Mouse (Mus musculus) myocyte (in vitro differentiated cells): Measurements from ENCODE around the gene Vps50. TPM values are rescaled to one million over a fixed set of nuclear protein-coding genes. Genes with fewer than 3 reads are reported as not detected.

Experiments
- H3K27me3 ChIP-seq: one replicate; pipeline ENCODE4 v1.6.1; 2011; ENCODE audit not compliant: control insufficient read depth, insufficient read depth, insufficient read length
- H3K36me3 ChIP-seq: one replicate; pipeline ENCODE4 v1.6.1; 2011; ENCODE audit not compliant: control insufficient read depth, insufficient read depth
- H3K4me2 ChIP-seq: one replicate; pipeline ENCODE4 v1.6.1; 2011; ENCODE audit warnings: low read depth, control low read depth
- H3K4me3 ChIP-seq: one replicate; pipeline ENCODE4 v1.5.1; 2011; ENCODE audit warnings: mild to moderate bottlenecking, control low read depth, moderate library complexity
- H3K79me2 ChIP-seq: one replicate; pipeline ENCODE4 v1.6.1; 2011; ENCODE audit not compliant: control insufficient read depth, insufficient read depth
- H3ac ChIP-seq: one replicate; pipeline ENCODE4 v1.6.1; 2011; ENCODE audit not compliant: control insufficient read depth, insufficient read length
- CEBPB ChIP-seq: IDR thresholded peaks from 2 replicates; pipeline ENCODE4 v1.6.1; 2011; ENCODE audit warnings: mild to moderate bottlenecking, moderate library complexity; ENCODE audit not compliant: poor library complexity, insufficient read depth, severe bottlenecking
- E2F4 ChIP-seq: IDR thresholded peaks from one replicate; pipeline ENCODE4 v1.6.1; 2011; ENCODE audit warnings: mild to moderate bottlenecking, control low read depth, moderate library complexity; ENCODE audit not compliant: insufficient read depth
- MAX ChIP-seq: IDR thresholded peaks from one replicate; pipeline ENCODE4 v1.6.1; 2011; ENCODE audit warnings: low read depth, mild to moderate bottlenecking, control low read depth
- MYOD1 ChIP-seq, 3 experiments: IDR thresholded peaks; one replicate each; pipeline ENCODE4 v1.6.1; 2011; ENCODE audit warnings: control low read depth in 2 of 3, low read depth in 2 of 3, mild to moderate bottlenecking in 2 of 3, moderate library complexity in 1 of 3; ENCODE audit not compliant: insufficient read length in 2 of 3, control insufficient read depth in 1 of 3
- MYOG ChIP-seq, 3 experiments: IDR thresholded peaks; one replicate each; pipeline ENCODE4 v1.6.1; 2011; ENCODE audit warnings: control low read depth in 2 of 3, low read depth in 2 of 3, mild to moderate bottlenecking in 2 of 3; ENCODE audit not compliant: insufficient read length in 2 of 3, control insufficient read depth in 1 of 3, insufficient read depth in 1 of 3
- POLR2A ChIP-seq: IDR thresholded peaks from one replicate; pipeline ENCODE4 v1.6.1; 2011; ENCODE audit warnings: low read depth, mild to moderate bottlenecking, control low read depth, moderate library complexity; ENCODE audit not compliant: insufficient read length
- POLR2AphosphoS2 ChIP-seq: IDR thresholded peaks from one replicate; pipeline ENCODE4 v1.6.1; 2011; ENCODE audit warnings: low read depth, control low read depth; ENCODE audit not compliant: insufficient read length
- REST ChIP-seq: IDR thresholded peaks from one replicate; pipeline ENCODE4 v1.6.1; 2011; ENCODE audit warnings: mild to moderate bottlenecking, control low read depth, moderate library complexity; ENCODE audit not compliant: insufficient read depth, insufficient read length
- SRF ChIP-seq: IDR thresholded peaks from one replicate; pipeline ENCODE4 v1.6.1; 2011; ENCODE audit warnings: low read depth; ENCODE audit not compliant: control insufficient read depth, insufficient read length
- TCF12 ChIP-seq: IDR thresholded peaks from one replicate; pipeline ENCODE4 v1.6.1; 2011; ENCODE audit warnings: mild to moderate bottlenecking, control low read depth; ENCODE audit not compliant: poor library complexity, insufficient read depth, severe bottlenecking
- TCF3 ChIP-seq: IDR thresholded peaks from one replicate; pipeline ENCODE4 v1.6.1; 2011; ENCODE audit warnings: low read depth, control low read depth; ENCODE audit not compliant: insufficient read length
- USF1 ChIP-seq: IDR thresholded peaks from one replicate; pipeline ENCODE4 v1.6.1; 2011; ENCODE audit warnings: low read depth, mild to moderate bottlenecking, control low read depth, moderate library complexity
- polyA plus RNA-seq: library from polyadenylated mRNA; unstranded; fragments of >200 nt; fragmentation: generic; extraction: Trizol; gene quantifications from one replicate; pipeline ENCODE4 v1.2.1, GENCODE M21; 2012; ENCODE audit warnings: missing spikeins

Vps50 gene
- polyA plus RNA-seq, 1 experiment = 8.0 TPM

GRCm38 (mm10) chr6:3487355-3487754 lies 10.8 kb upstream of the Vps50 start:
- Histone ChIP-seq H3K36me3 (no peaks in the 10 kb centered on the region), H3K4me3 (no peak overlapping the region), H3K27me3 (no peaks in the 10 kb centered on the region), H3K4me2 (no peak overlapping the region), H3K79me2 (no peaks in the 10 kb centered on the region), H3ac (no peak overlapping the region)
- no peak for TF ChIP-seq POLR2A
- TF ChIP-seq MYOD1 (IDR thresholded peaks at IDR 0.05; ENCODE audit: control insufficient read depth in 1 of 3, insufficient read length in 2 of 3, low read depth in 2 of 3) = no peak

- H3K4me2 ChIP-seq = no peak overlapping the region
- H3K36me3 ChIP-seq = no peaks in the 10 kb centered on the region
- H3K27me3 ChIP-seq = no peaks in the 10 kb centered on the region
- H3K4me3 ChIP-seq = no peak overlapping the region
- TF ChIP-seq POLR2A = no peak
- no peak for TF ChIP-seq POLR2AphosphoS2
- TF ChIP-seq USF1 = no peak
- no peak for TF ChIP-seq MYOD1 (IDR thresholded peaks at IDR 0.05; ENCODE audit: control insufficient read depth in 1 of 3, insufficient read length in 2 of 3, low read depth in 2 of 3)
- no peak for TF ChIP-seq TCF12
- no peak for TF ChIP-seq MYOG (IDR thresholded peaks at IDR 0.05; ENCODE audit: control insufficient read depth in 1 of 3, insufficient read depth in 1 of 3, insufficient read length in 2 of 3, low read depth in 2 of 3)
- TF ChIP-seq CEBPB = no peak
- no peak for TF ChIP-seq REST
- no peak for TF ChIP-seq TCF3
- no peak for TF ChIP-seq E2F4
- TF ChIP-seq MAX = no peak
- H3K79me2 ChIP-seq = peaks cover 10% of the 10 kb centered on the region
- no peak overlapping the region for H3ac ChIP-seq
These were observed 3.9 kb upstream of the Vps50 start for GRCm38 (mm10) chr6:3494285-3494684.

- TF ChIP-seq REST (no peak), MYOD1 (IDR thresholded peaks at IDR 0.05; ENCODE audit: control insufficient read depth in 1 of 3, insufficient read length in 2 of 3, low read depth in 2 of 3) (no peak), USF1 (no peak), MYOG (IDR thresholded peaks at IDR 0.05; ENCODE audit: control insufficient read depth in 1 of 3, insufficient read depth in 1 of 3, insufficient read length in 2 of 3, low read depth in 2 of 3) (no peak), MAX (no peak), E2F4 (no peak), TCF12 (no peak), TCF3 (no peak), SRF (no peak), POLR2A (no peak), POLR2AphosphoS2 (no peak), CEBPB (no peak)
- Histone ChIP-seq H3ac (no peak overlapping the region), H3K79me2 (peaks cover 29% of the 10 kb centered on the region), H3K4me2 (no peak overlapping the region), H3K27me3 (no peaks in the 10 kb centered on the region), H3K4me3 (no peak overlapping the region), H3K36me3 (no peaks in the 10 kb centered on the region)
These were observed 2.0 kb upstream of the Vps50 start for GRCm38 (mm10) chr6:3496210-3496609.

GRCm38 (mm10) chr6:3500286-3500685 lies 2.1 kb downstream of the Vps50 start:
- Histone ChIP-seq H3K27me3 (no peaks in the 10 kb centered on the region), H3ac (no peak overlapping the region), H3K79me2 (peaks cover 34% of the 10 kb centered on the region), H3K4me3 (no peak overlapping the region), H3K36me3 (no peaks in the 10 kb centered on the region), H3K4me2 (no peak overlapping the region)
- TF ChIP-seq CEBPB = no peak
- no peak for TF ChIP-seq POLR2A
- TF ChIP-seq USF1 = no peak
- TF ChIP-seq REST = no peak
- no peak for TF ChIP-seq TCF3
- TF ChIP-seq MYOD1 (IDR thresholded peaks at IDR 0.05; ENCODE audit: control insufficient read depth in 1 of 3, insufficient read length in 2 of 3, low read depth in 2 of 3) = no peak
- TF ChIP-seq MYOG (IDR thresholded peaks at IDR 0.05; ENCODE audit: control insufficient read depth in 1 of 3, insufficient read depth in 1 of 3, insufficient read length in 2 of 3, low read depth in 2 of 3) = no peak
- TF ChIP-seq POLR2AphosphoS2 = no peak
- TF ChIP-seq TCF12 = no peak
- no peak for TF ChIP-seq E2F4
- TF ChIP-seq MAX = no peak
- no peak for TF ChIP-seq SRF

GRCm38 (mm10) chr6:3505289-3505688 lies 7.1 kb downstream of the Vps50 start:
- no peaks in the 10 kb centered on the region for H3K27me3 ChIP-seq
- peak overlapping the region; percentile 24 for H3K4me2 ChIP-seq
- TF ChIP-seq MYOG (IDR thresholded peaks at IDR 0.05; ENCODE audit: control insufficient read depth in 1 of 3, insufficient read depth in 1 of 3, insufficient read length in 2 of 3, low read depth in 2 of 3) = peak; percentile 46 to 88 (median 69)
- TF ChIP-seq MYOD1 (IDR thresholded peaks at IDR 0.05; ENCODE audit: control insufficient read depth in 1 of 3, insufficient read length in 2 of 3, low read depth in 2 of 3) = peak; percentile 15 to 82 (median 81)
- no peak for TF ChIP-seq TCF12

More at GRCm38 (mm10) chr6:3505289-3505688, 7.1 kb downstream of the Vps50 start:
- Histone ChIP-seq H3ac (no peak overlapping the region), H3K4me3 (no peak overlapping the region), H3K79me2 (peaks cover 16% of the 10 kb centered on the region), H3K36me3 (no peaks in the 10 kb centered on the region)
